Mouse (Mus musculus) stomach, embryonic 16.5 days (tissue): ENCODE results near the gene Ccdc57. TPM values are rescaled to one million over a fixed set of nuclear protein-coding genes. Genes with fewer than 3 reads are reported as not detected.

ENCODE experiments used
- ATAC-seq: fragments of 200-750 bp; cut with Nextera tagmentation; 2 replicates; pipeline ENCODE4 v1.8.0; 2017; ENCODE audit warnings: moderate number of reproducible peaks, moderate TSS enrichment; ENCODE audit not compliant: insufficient read depth, low FRiP score
- H3K27ac ChIP-seq: fragments of 300-500 bp; sonication (generic); 2 replicates; pipeline ENCODE4 v1.5.1; 2014; ENCODE audit warnings: low read length
- H3K27me3 ChIP-seq: fragments of 300-500 bp; sonication (generic); 2 replicates; pipeline ENCODE4 v1.6.1; 2014; ENCODE audit warnings: low read length, control low read depth, mixed read lengths; ENCODE audit not compliant: control insufficient read depth, insufficient read depth
- H3K36me3 ChIP-seq: fragments of 300-500 bp; sonication (generic); 2 replicates; pipeline ENCODE4 v1.6.1; 2014; ENCODE audit warnings: low read length; ENCODE audit not compliant: control insufficient read depth, insufficient read depth
- H3K4me1 ChIP-seq: fragments of 300-500 bp; sonication (generic); 2 replicates; pipeline ENCODE4 v1.6.1; 2014; ENCODE audit warnings: low read length, control low read depth, mixed read lengths; ENCODE audit not compliant: control insufficient read depth, insufficient read depth
- H3K4me2 ChIP-seq: fragments of 300-500 bp; sonication (generic); 2 replicates; pipeline ENCODE4 v1.6.1; 2014; ENCODE audit warnings: low read depth, low read length, mixed read lengths
- H3K4me3 ChIP-seq: fragments of 300-500 bp; sonication (generic); replicated peaks from 2 replicates; pipeline ENCODE4 v1.5.1; 2014; ENCODE audit warnings: mild to moderate bottlenecking, low read length
- H3K9ac ChIP-seq: fragments of 300-500 bp; sonication (generic); 2 replicates; pipeline ENCODE4 v1.6.1; 2014; ENCODE audit warnings: low read length
- H3K9me3 ChIP-seq: fragments of 300-500 bp; sonication (generic); replicated peaks from 2 replicates; pipeline ENCODE4 v1.6.1; 2016; ENCODE audit warnings: low read length, control low read depth; ENCODE audit not compliant: control insufficient read depth
- WGBS: fragments of 180-500 bp; shearing (Covaris S2); extraction: QIAGEN DNeasy Blood & Tissue Kit; methylation state at CpG from one replicate; pipeline ENCODE4 v1.1.7; 2014; 5-methylcytosine and 5-hydroxymethylcytosine counted together
- polyA plus RNA-seq: library from polyadenylated mRNA; unstranded; fragments of >200 nt; fragmentation: Nextera tagmentation; extraction: Ambion mirVana; gene quantifications from 2 replicates; pipeline ENCODE4 v1.2.1, GENCODE M21; 2015

The Ccdc57 gene
- 5.2 and 5.3 TPM in 2 replicates for polyA plus RNA-seq

- 10% methylated on average over 44 of the region's 44 CpGs for WGBS
- H3K9me3 ChIP-seq: no peaks in the 10 kb centered on the region
- peak; percentile 92 for ATAC-seq
Measured at GRCm38 (mm10) chr11:120932564-120933398, at the start of gene Ccdc57. Gene Ccdc57 (minus strand): TSS chr11:120932872.

GRCm38 (mm10) chr11:120982459-120982858 lies 49.8 kb upstream of the Ccdc57 start:
- no peak overlapping the region for H3K4me2 ChIP-seq
- no peak overlapping the region for H3K9ac ChIP-seq
- no peak overlapping the region for H3K27ac ChIP-seq
- peaks cover 22% of the 10 kb centered on the region for H3K4me1 ChIP-seq
- H3K9me3 ChIP-seq: no peaks in the 10 kb centered on the region
- ATAC-seq: no peak
- no peaks in the 10 kb centered on the region for H3K27me3 ChIP-seq
- no peak overlapping the region for H3K4me3 ChIP-seq
- peaks cover 12% of the 10 kb centered on the region; the same call in 1 of the 2 replicates for H3K36me3 ChIP-seq

More at GRCm38 (mm10) chr11:120932564-120933398, at the start of gene Ccdc57:
- Histone ChIP-seq H3K4me1 (peaks cover 3% of the 10 kb centered on the region; the same call in 1 of the 2 replicates), H3K27ac (no peak within 1 kb of the TSS), H3K4me3 (peak within 1 kb of the TSS; percentile 82), H3K9ac (peak within 1 kb of the TSS; percentile 79), H3K36me3 (no peaks in the 10 kb centered on the region), H3K27me3 (no peaks in the 10 kb centered on the region; the same call in 1 of the 2 replicates), H3K4me2 (peak within 1 kb of the TSS; percentile 94)

GRCm38 (mm10) chr11:120981661-120982060 lies 49.0 kb upstream of the Ccdc57 start:
- ATAC-seq: no peak
- 88% methylated on average over 4 of the region's 4 CpGs for WGBS

GRCm38 (mm10) chr11:120980427-120981035 lies 47.9 kb upstream of the Ccdc57 start:
- Histone ChIP-seq H3K9me3 (no peaks in the 10 kb centered on the region), H3K36me3 (peaks cover 12% of the 10 kb centered on the region; the same call in 1 of the 2 replicates), H3K27me3 (no peaks in the 10 kb centered on the region), H3K4me3 (no peak overlapping the region), H3K27ac (peak overlapping the region; percentile 5; the same call in 1 of the 2 replicates), H3K9ac (no peak overlapping the region), H3K4me1 (peaks cover 17% of the 10 kb centered on the region), H3K4me2 (no peak overlapping the region)
- ATAC-seq: peak; percentile 74; the same call in 1 of the 2 replicates
- WGBS: 66% methylated on average over 9 of the region's 9 CpGs

More at GRCm38 (mm10) chr11:120981661-120982060, 49.0 kb upstream of the Ccdc57 start:
- Histone ChIP-seq H3K9me3 (no peaks in the 10 kb centered on the region), H3K4me1 (peaks cover 21% of the 10 kb centered on the region), H3K27me3 (no peaks in the 10 kb centered on the region), H3K36me3 (peaks cover 12% of the 10 kb centered on the region; the same call in 1 of the 2 replicates), H3K4me3 (no peak overlapping the region), H3K4me2 (no peak overlapping the region), H3K27ac (no peak overlapping the region), H3K9ac (no peak overlapping the region)

GRCm38 (mm10) chr11:120979711-120980426 lies 47.2 kb upstream of the Ccdc57 start:
- peaks cover 12% of the 10 kb centered on the region; the same call in 1 of the 2 replicates for H3K36me3 ChIP-seq
- no peak overlapping the region for H3K4me3 ChIP-seq
- H3K9ac ChIP-seq: no peak overlapping the region
- H3K4me1 ChIP-seq: peaks cover 15% of the 10 kb centered on the region
- 74% methylated on average over 8 of the region's 8 CpGs for WGBS
- no peak overlapping the region for H3K4me2 ChIP-seq
- no peaks in the 10 kb centered on the region for H3K27me3 ChIP-seq
- H3K27ac ChIP-seq: no peak overlapping the region
- no peak for ATAC-seq
- no peaks in the 10 kb centered on the region for H3K9me3 ChIP-seq

GRCm38 (mm10) chr11:120973318-120973717 lies 40.6 kb upstream of the Ccdc57 start:
- H3K4me3 ChIP-seq: no peak overlapping the region
- H3K4me2 ChIP-seq: no peak overlapping the region
- peaks cover 26% of the 10 kb centered on the region for H3K36me3 ChIP-seq
- no peak overlapping the region for H3K27ac ChIP-seq
- no peak for ATAC-seq
- no peaks in the 10 kb centered on the region for H3K4me1 ChIP-seq
- no peak overlapping the region for H3K9ac ChIP-seq
- no peaks in the 10 kb centered on the region for H3K9me3 ChIP-seq
- no peaks in the 10 kb centered on the region for H3K27me3 ChIP-seq
- WGBS: 67% methylated on average over 6 of the region's 6 CpGs

- Histone ChIP-seq H3K36me3 (peaks cover 32% of the 10 kb centered on the region), H3K9ac (no peak overlapping the region), H3K27me3 (no peaks in the 10 kb centered on the region), H3K4me3 (no peak overlapping the region), H3K27ac (no peak overlapping the region), H3K4me2 (no peak overlapping the region), H3K9me3 (no peaks in the 10 kb centered on the region), H3K4me1 (no peaks in the 10 kb centered on the region)
- WGBS: 87% methylated on average over 5 of the region's 5 CpGs
- no peak for ATAC-seq
Measured at GRCm38 (mm10) chr11:120971237-120971636, 38.6 kb upstream of the Ccdc57 start.

GRCm38 (mm10) chr11:120969742-120970141 lies 37.1 kb upstream of the Ccdc57 start:
- H3K4me1 ChIP-seq: no peaks in the 10 kb centered on the region
- WGBS: 89% methylated on average over 5 of the region's 5 CpGs
- no peak overlapping the region for H3K4me3 ChIP-seq
- no peak overlapping the region for H3K27ac ChIP-seq
- no peak overlapping the region for H3K4me2 ChIP-seq
- H3K36me3 ChIP-seq: peaks cover 43% of the 10 kb centered on the region
- no peaks in the 10 kb centered on the region for H3K9me3 ChIP-seq
- no peak overlapping the region for H3K9ac ChIP-seq
- H3K27me3 ChIP-seq: no peaks in the 10 kb centered on the region
- no peak for ATAC-seq
